Mouse (Mus musculus) frontal cortex, adult (tissue): Measurements from ENCODE around the gene Ccdc187.

ENCODE experiments used
- ATAC-seq: cut with Nextera tagmentation; 2 replicates; pipeline ENCODE4 v1.9.2; 2017; ENCODE audit warnings: mild to moderate bottlenecking, moderate library complexity, mixed read lengths; ENCODE audit not compliant: low TSS enrichment

Gene Ccdc187

DNA sequence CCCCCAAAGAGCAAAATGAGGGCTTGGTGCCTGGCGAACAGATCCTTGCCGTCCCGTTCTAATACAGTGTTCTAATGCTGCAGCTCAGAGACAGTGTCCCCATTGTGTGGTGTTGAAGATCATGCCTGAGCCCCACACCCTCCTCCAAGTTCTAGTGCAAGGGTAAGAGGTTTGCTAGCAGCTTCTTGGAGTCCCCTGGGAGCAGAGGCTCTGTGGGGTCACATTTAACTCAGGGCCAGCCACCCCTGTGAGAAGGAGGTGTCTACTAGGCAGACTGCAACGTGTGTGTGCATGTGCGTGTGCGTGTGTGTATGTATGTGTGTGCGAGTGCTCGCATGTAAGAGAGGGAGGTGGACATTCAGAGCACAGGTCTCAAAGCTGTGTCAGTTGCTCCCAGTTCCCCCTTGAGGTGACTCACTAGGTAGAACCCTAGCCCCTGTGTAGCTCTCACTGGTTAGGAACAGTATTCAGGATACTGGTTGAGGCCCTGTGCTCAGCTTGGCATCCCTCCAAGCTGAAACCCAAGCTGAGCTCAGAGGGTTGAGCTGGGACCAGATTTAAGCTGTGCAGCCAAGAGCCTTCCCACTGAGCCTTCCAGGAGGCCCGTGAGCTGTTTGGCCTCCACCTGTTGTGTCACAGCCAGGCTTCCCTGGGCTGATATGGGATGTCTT lies 22.4 kb upstream of the Ccdc187 start:
- no peak for ATAC-seq

GRCm38 (mm10) chr2:26315925-26316311 lies 21.6 kb upstream of the Ccdc187 start:
- no peak for ATAC-seq

DNA sequence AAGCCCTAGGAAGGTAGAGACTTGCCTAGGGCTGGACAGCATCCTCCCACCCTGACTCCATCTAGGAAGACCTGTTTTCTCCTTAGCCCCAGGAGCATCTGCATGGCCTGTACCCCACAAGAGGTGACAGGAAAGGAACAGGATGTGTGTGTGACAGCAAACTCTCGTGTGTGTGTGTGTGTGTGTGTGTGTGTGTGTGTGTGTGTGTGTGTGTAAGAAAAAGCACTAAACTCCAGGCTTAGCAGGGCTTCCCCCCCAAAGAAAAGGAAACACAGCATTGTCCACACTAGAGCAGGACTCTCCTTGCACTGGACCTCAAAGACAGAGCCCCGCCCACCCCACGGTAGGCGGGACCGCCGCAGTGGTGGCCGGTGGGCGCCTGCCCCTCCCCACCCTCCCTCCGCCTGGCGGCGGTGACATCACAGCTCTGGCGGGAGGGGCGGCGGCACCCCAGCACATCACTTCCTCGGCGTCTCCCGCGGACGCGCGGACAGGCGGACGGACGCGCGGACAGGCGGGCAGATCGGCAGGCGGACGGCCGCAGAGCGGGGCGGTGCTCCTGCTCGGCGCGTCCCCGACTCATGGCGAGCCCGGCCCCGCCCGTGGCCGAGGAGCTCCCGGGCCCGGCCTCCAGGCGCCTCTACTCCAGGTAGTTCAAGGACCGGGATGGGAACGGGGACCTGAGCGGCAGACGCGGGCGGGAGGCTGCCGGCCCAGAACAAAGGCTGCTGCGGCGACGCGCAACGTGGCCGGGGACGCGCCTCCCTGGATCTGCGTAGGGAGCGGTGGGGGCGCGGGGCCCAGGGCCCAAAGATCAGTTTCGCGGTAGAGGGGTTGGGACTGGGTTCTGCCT lies 20.9 kb upstream of the Ccdc187 start, which contains the start of gene Gpsm1:
Gpsm1 (plus strand) TSS at position 444 of the 853 bp plus-strand sequence.
- peak; percentile 59 for ATAC-seq

GRCm38 (mm10) chr2:26314281-26315071 lies 20.1 kb upstream of the Ccdc187 start:
- ATAC-seq, result no peak

DNA sequence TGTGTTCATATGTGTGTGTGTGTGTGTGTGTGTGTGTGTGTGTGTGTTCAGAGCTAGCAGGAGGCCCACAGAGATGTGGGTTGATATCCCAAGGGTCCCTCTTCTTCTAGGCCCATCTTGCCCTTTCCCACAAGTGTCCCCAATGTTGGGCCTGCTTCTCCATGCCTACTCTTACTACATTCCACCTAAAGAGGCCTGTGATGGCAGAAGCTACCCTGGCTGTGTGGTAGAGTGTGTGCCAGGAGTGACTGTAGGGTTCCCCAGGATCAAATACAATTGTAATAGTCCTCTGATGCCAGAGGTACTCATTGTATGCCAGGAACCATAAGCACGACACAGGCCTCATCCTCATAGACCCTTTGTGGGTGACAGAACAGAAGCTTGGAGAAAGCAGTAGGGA lies 19.0 kb upstream of the Ccdc187 start:
- ATAC-seq, result no peak

DNA sequence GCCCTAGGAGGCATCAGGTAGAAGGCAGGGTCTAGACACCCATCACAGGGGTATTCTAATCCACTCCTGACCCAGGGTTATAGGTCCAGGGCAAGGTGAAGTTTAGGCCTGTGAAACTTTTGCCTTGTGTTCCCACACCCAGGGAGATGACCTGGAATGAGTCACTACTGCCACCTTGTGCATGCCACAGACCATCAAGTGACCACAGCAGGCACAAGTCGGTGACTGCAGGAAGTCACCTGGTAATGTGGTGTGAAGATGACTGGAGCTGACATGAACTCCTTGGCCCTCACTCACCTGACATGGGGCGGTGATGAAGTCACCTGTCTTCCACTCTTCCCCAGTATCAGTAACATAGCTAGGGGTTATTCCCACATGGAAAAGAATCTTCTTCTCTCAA lies 18.5 kb upstream of the Ccdc187 start:
- ATAC-seq, result no peak

GRCm38 (mm10) chr2:26311936-26312335 lies 17.6 kb upstream of the Ccdc187 start:
- ATAC-seq, result peak; percentile 32; the same call in 1 of the 2 replicates

DNA sequence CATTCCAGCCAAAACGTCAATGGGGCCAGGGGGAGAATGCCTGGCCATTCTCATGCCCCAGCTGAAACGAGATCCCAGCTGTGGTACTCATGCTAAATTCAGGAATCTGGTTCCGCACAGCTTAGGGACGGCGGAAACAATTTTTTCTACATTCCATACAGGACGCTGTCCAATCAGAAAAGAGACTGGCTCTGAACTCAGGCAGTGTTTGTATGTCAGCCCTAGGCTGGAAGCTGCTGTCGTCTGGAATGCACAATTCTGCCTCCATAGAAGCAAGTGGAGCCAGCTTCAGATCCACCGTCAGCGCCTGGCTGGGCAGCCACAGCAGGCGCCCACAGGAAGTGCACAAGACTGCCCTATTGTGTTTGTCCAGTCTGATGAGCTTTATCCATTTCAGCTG lies 15.4 kb upstream of the Ccdc187 start:
- 0 out of 2 replicates have a peak, but pooled peaks have one; percentile 21 for ATAC-seq

DNA sequence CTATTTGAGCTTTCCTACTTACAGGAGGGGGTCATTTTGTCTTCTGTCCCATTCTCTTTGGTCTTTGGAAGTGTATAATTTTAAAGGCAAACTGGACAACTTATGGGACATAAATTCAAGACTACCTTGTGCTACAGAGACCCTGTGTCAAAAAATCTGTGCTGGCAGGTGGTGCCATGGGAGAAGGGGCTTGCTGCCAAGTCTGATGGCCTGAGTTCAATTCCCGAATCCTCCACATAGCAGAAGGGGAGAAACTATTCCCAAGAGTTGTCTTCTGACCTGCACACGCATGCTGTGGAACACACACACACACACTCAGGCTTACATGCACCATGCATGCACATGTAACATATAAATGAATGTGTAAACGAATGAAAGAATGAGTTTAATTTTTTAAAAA lies 12.3 kb upstream of the Ccdc187 start:
- ATAC-seq, result no peak

GRCm38 (mm10) chr2:26305555-26305954 lies 11.2 kb upstream of the Ccdc187 start:
- no peak for ATAC-seq

DNA sequence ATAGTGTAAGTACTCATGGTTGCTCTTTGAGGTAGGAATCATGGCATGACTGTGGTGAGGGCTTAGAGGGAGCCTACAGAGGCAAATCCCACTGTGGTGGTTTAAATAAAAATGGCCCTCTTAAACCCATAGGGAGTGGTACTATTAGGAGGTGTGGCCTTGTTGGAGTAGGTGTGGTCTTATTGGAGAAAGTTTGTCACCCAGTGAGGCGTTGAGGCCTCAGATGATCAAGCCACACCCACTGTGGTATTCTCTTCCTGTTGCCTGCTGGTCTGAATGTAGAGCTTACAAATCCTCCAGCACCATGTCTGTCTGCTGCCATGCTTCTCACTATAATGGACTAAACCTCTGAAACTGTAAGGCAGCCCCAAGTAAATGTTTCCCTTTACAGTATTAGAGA lies 10.4 kb upstream of the Ccdc187 start:
- no peak for ATAC-seq

DNA sequence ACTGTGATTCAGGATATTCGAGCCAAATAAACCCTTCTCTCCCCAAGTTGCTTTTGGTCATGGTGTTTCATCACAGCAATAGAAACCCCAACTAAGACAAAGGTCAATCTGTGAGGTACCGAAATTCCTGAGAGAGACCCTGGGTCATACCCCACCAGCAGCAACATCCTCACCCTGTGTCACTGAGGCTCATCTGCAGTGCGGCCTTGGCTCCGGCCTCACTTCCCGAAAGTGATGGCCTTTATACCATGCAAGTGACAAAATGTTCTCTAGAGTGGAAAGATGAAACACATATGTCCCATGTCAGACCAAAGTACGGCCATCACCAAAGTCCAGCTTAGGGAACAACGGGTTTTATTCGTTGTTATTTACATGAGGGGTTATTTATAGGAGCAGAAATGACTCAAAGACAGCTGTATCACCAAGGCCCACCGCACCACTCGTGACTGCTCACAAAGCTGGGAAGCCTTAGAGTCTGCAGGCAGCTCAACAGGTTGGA lies 7.7 kb upstream of the Ccdc187 start:
- no peak for ATAC-seq

GRCm38 (mm10) chr2:26300808-26301174 lies 6.4 kb upstream of the Ccdc187 start:
- peak; percentile 53 for ATAC-seq

GRCm38 (mm10) chr2:26300161-26300807 lies 5.9 kb upstream of the Ccdc187 start:
- no peak for ATAC-seq

GRCm38 (mm10) chr2:26299336-26299735 lies 5.0 kb upstream of the Ccdc187 start:
- ATAC-seq, result no peak

DNA sequence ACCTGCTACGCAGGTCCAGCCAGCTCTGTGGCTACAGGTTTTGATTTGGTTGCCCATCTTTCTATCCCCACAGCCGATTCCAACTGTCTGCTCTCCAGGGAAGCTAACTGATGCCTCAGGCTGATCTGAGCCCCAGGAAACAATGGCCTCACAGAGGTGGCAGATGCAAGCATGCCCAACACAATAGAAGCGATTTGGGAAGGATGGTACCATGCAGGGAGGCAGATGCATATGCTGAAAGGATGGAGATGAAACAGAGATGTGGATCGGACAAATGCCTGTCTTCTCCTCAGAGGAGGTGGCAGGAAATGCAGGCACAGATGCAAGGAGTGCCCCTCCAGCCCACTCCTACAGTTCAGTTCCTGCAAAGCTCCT lies 4.5 kb upstream of the Ccdc187 start:
- ATAC-seq, result no peak

- peak; percentile 76 for ATAC-seq
Measured at GRCm38 (mm10) chr2:26298208-26298855, 4.0 kb upstream of the Ccdc187 start.

GRCm38 (mm10) chr2:26296606-26297195 lies 2.3 kb upstream of the Ccdc187 start:
- ATAC-seq, result peak; percentile 62

- ATAC-seq, result no peak
Measured at GRCm38 (mm10) chr2:26290133-26290532, 4.2 kb downstream of the Ccdc187 start.

DNA sequence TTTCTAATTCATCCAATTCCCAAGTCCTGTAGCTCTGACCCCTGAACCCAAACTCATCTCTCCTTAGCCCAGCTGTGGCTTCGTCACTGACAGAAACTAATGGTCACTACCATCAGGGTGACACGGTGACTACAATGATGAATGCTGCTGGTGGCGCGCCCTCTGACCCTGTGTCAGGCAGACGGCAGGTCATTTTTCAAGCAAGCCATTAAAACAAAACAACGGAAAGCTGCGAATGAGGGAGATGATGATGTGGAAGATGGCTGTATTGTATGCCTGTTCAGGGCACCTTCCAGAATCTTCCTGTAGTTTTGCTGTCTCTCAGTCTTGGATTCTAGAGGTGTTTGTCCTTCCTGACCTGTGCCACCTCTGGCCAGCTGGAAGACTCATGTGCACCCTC lies 8.0 kb downstream of the Ccdc187 start:
- ATAC-seq, result no peak

DNA sequence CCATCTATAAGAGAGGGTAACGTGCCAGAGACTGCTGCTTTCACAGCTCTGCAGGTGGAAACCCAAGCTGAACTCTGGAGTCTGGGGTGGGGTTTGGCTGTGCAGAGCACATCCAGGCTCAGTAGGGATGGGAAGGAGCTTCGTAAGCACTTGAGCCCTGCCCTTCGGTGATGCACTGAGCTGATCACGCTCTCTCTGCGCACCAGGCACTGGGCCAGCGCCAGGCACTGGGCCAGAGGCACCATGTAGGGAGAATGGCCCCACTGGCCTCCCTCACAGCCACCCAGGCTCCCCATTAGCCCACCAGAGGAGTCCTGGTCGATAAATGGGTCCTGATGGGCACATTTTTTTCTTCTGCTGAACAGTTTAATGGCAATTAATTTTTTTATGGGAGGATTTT lies 8.6 kb downstream of the Ccdc187 start:
- no peak for ATAC-seq
